Mouse (Mus musculus) cortical plate, adult 2 months (tissue): ENCODE results near the gene Slc46a2. TPM values are rescaled to one million over a fixed set of nuclear protein-coding genes. Genes with fewer than 3 reads are reported as not detected.

Source experiments
- H3K27ac ChIP-seq: fragments of 200-500 bp; 2 replicates; pipeline ENCODE4 v1.5.1; 2012; ENCODE audit warnings: low read length, control low read depth, inconsistent platforms; ENCODE audit not compliant: insufficient read depth
- H3K4me1 ChIP-seq: fragments of 200-500 bp; 2 replicates; pipeline ENCODE4 v1.6.1; 2011; ENCODE audit warnings: low read length; ENCODE audit not compliant: control insufficient read depth, insufficient read depth
- H3K4me3 ChIP-seq: fragments of 200-500 bp; 2 replicates; pipeline ENCODE4 v1.5.1; 2011; ENCODE audit warnings: mild to moderate bottlenecking, low read length, control low read depth; ENCODE audit not compliant: insufficient read depth
- CTCF ChIP-seq: fragments of 200-500 bp; IDR thresholded peaks from 2 replicates; pipeline ENCODE4 v1.5.1; 2011; ENCODE audit warnings: mild to moderate bottlenecking, control low read depth, low read length; ENCODE audit not compliant: insufficient read depth; ENCODE audit errors: extremely low read depth
- POLR2A ChIP-seq: fragments of 200-500 bp; IDR thresholded peaks from 2 replicates; pipeline ENCODE4 v1.6.1; 2011; ENCODE audit warnings: mild to moderate bottlenecking, low read length, control low read depth; ENCODE audit not compliant: insufficient read depth; ENCODE audit errors: extremely low read depth
- polyA plus RNA-seq: library from polyadenylated mRNA; depleted of rRNA; stranded (reverse); fragments of >200 nt; gene quantifications from 2 replicates; pipeline ENCODE4 v1.2.3, GENCODE M21; 2012; rRNA removed

Slc46a2 gene
- polyA plus RNA-seq, 1 experiment = not detected

DNA sequence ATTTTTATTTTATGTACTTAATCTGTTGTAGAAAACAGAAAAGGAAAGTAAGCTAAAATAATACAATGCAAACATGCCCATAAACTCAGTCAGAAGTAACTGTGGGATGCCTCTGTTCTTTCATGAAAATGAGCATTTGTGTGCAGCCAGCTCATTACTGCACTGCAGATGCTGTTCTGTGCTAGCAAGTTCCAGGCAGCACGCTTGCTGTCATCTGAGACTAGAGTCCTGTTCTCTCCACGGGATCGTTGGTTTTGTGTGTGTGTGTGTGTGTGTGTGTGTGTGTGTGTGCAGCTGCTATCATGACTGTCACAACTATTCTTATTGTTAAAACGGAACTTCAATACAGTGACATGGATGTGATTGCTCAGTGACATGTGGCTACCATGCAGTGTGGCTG is 53.0 kb downstream of the Slc46a2 start:
- H3K4me3 ChIP-seq = no peak overlapping the region
- TF ChIP-seq CTCF (no peak), POLR2A (no peak)
- 0 out of 2 replicates have a peak overlapping the region, but pooled peaks have one; percentile 63 for H3K27ac ChIP-seq
- H3K4me1 ChIP-seq = peaks cover 4% of the 10 kb centered on the region

DNA sequence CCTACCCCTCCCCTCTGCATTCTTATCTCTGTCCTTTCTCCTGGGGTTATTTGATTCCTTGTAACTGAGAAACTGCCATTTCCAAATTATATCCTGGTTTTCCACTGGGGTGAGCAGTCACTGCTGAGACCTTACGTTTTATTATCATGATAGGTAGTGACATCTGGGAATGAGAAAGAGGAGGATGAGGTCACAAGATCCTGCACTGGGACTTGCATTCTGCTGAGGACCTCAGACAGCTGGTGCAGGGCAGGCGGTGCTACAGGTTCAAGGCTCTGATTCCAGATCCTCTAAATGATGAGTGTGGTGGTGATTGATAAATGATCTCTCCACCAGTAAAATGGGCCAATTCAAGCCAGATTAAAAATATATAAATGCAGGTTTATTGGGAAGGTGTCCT is 54.4 kb downstream of the Slc46a2 start:
- TF ChIP-seq POLR2A = no peak
- TF ChIP-seq CTCF = no peak
- Histone ChIP-seq H3K4me3 (no peak overlapping the region), H3K4me1 (peaks cover 4% of the 10 kb centered on the region), H3K27ac (0 out of 2 replicates have a peak overlapping the region, but pooled peaks have one; percentile 33)

DNA sequence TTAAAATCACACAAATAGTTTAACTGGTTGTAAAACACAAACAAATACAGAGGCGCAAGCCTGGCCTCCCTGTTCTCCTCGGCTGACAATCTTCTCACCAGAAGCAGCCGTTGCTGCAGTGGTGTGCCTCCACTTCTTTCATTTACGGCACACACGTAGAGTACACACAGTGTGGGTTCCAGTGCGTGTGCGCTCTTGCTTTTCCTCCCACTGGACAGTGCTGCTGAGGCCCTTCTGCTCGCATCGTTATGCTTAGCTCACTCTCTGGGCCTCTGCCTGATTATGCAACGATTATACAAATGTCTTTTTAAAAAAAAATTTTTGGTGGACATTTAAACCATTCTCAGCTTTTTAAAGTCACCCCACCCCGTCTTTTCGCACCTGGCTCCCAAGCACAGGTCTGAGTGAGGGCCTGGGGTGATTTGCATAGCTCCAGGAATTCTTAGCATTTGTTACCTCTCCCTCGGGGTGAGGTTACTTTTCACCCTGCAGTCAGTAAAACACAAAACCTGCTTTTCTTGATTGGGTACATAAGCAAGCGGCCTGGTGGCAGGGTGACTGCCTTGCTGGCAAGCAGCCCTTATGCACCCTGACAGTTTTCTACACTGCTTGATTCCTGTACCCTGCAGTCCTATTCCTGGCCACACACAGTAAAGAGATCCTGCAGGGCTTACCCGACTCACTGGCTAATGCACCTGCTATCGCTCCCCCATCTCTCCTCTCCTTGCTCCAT is 55.0 kb downstream of the Slc46a2 start:
- TF ChIP-seq CTCF (no peak), POLR2A (no peak)
- Histone ChIP-seq H3K4me1 (peaks cover 4% of the 10 kb centered on the region), H3K4me3 (no peak overlapping the region), H3K27ac (peak overlapping the region; percentile 33; the same call in 1 of the 2 replicates)

Other genes with a start within 250 kb of the Slc46a2 start
- 21.9 and 22.3 TPM in 2 replicates for gene Inip, start 113.5 kb downstream of the Slc46a2 start, polyA plus RNA-seq
- 14.6 and 14.7 TPM in 2 replicates for gene Snx30, start 109.2 kb downstream of the Slc46a2 start, polyA plus RNA-seq
- gene Mup4, start 45.7 kb upstream of the Slc46a2 start, polyA plus RNA-seq = not detected in 2 replicates
- not detected in 2 replicates for gene Mup6, start 49.2 kb upstream of the Slc46a2 start, polyA plus RNA-seq
- not detected in 2 replicates for gene Mup7, start 155.4 kb upstream of the Slc46a2 start, polyA plus RNA-seq
- not detected in 2 replicates for gene Mup2, start 239.2 kb upstream of the Slc46a2 start, polyA plus RNA-seq